Mouse (Mus musculus): ENCODE measurements around the gene Rps28.

DNA sequence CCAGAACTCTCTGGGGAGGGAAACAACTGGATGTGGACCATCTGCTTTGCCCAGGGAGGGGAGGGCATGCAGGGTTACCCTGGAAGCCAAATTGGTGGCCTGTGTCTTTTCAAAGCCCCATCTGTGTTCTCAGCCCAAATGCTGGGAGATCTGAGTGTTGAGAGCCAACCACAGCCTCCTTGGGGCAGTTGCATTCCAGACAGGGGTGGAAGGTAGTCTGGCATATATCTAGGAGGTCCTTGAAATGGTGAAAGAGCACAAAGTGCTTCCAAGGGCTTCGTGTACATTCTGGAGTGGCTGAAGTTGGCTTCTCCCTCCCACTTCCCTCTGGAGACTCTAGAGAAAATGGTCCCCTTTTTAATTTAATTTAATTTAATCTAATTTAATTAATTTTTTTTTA is 19.6 kb downstream of the Rps28 start:
- TF ChIP-seq CTCF (IDR thresholded peaks at IDR 0.05; ENCODE audit: extremely low read depth, insufficient read length, insufficient replicate concordance, low read depth, low read length) (no peak), POLR2A (IDR thresholded peaks at IDR 0.05; ENCODE audit: low read depth, low read length) (no peak)

Measured in small intestine, adult 2 months (tissue).